Mouse (Mus musculus) ovary, postnatal 10 days (tissue): ENCODE results near the gene Cerk.
"Not testable (repeated sequence)": the region's sequence is repeated elsewhere in the genome, so short reads cannot be mapped to it uniquely, and the experiment has no call there.

Experiments used
- DNase-seq: peaks from one replicate; pipeline ENCODE4 v3.0.0; 2022; ENCODE audit warnings: low spot score

Gene Cerk

GRCm38 (mm10) chr15:86116421-86116820 lies 69.5 kb downstream of the Cerk start:
- DNase-seq, result no peak

- DNase-seq, result no peak
These were observed 72.6 kb downstream of the Cerk start for GRCm38 (mm10) chr15:86113342-86113710.

- no peak for DNase-seq
These were observed 73.1 kb downstream of the Cerk start for GRCm38 (mm10) chr15:86112707-86113341.

- no peak for DNase-seq
These were observed 75.4 kb downstream of the Cerk start for GRCm38 (mm10) chr15:86110361-86111103.

- DNase-seq, result no peak
These were observed 76.2 kb downstream of the Cerk start for GRCm38 (mm10) chr15:86109650-86110211.

- DNase-seq, result no peak
These were observed 76.7 kb downstream of the Cerk start for GRCm38 (mm10) chr15:86109245-86109644.

GRCm38 (mm10) chr15:86107831-86108471 lies 78.0 kb downstream of the Cerk start:
- no peak for DNase-seq

GRCm38 (mm10) chr15:86105751-86106150 lies 80.2 kb downstream of the Cerk start:
- DNase-seq, result no peak

GRCm38 (mm10) chr15:86105345-86105697 lies 80.6 kb downstream of the Cerk start:
- no peak for DNase-seq

GRCm38 (mm10) chr15:86104401-86105344 lies 81.3 kb downstream of the Cerk start:
- DNase-seq, result no peak

- no peak for DNase-seq
These were observed 83.6 kb downstream of the Cerk start for GRCm38 (mm10) chr15:86102308-86102707.

GRCm38 (mm10) chr15:86101585-86101984 lies 84.4 kb downstream of the Cerk start:
- no peak for DNase-seq

- no peak for DNase-seq
These were observed 88.1 kb downstream of the Cerk start for GRCm38 (mm10) chr15:86097871-86098270.

- DNase-seq, result not testable (repeated sequence)
These were observed 89.3 kb downstream of the Cerk start for GRCm38 (mm10) chr15:86096604-86097020.

- no peak for DNase-seq
These were observed 90.0 kb downstream of the Cerk start for GRCm38 (mm10) chr15:86095722-86096603.

GRCm38 (mm10) chr15:86094324-86095121 lies 91.4 kb downstream of the Cerk start:
- DNase-seq, result no peak

GRCm38 (mm10) chr15:86093236-86093635 lies 92.7 kb downstream of the Cerk start:
- no peak for DNase-seq

- DNase-seq, result no peak
These were observed 93.8 kb downstream of the Cerk start for GRCm38 (mm10) chr15:86091998-86092670.
